Comparison of ENCODE assay signal across 12 mouse cellular contexts in the genomic region with DNA sequence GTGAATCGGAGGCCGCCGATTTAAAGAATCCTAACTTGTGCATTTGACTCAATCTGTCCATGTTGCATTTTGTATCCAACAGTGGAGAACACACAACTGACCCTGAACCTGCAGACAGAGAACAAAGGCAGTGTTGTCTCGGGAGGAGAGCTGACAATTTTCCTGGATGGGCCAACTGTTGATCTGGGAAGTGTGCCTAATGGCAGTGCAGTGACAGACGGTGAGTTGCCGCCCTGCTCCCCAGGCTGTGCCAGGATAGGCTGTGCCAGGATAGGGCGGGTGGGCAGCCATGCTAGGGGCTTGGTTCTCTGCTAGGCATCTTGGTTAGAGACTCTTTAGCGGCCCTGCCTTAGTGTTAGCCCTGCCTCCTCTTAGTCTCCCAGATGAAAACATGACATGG. TPM values are rescaled to one million over a fixed set of nuclear protein-coding genes. Genes with fewer than 3 reads are reported as not detected.
A peak's percentile ranks its signal among the peaks of the same experiment; 100 is the strongest.
DNase-seq lines count a peak whose midpoint lies in the region; ATAC-seq and TF ChIP-seq lines count a peak whose summit lies in the region.
"Had no signal": no experiment of that assay in that cellular context is flagged by ENCODE, and none has a peak within 500 bp of the region (broad histone marks: within the 10 kb centered on the region; RNA-seq: fewer than 3 reads in every experiment).

No protein-coding gene starts in this region.

- H3K4me1 ChIP-seq in hindbrain, embryonic 15.5 days (replicated peaks), result no peaks in the 10 kb centered on the region
- H3K4me1 ChIP-seq in hindbrain, embryonic 10.5 days (replicated peaks), result no peaks in the 10 kb centered on the region

- H3K9ac ChIP-seq in hindbrain, embryonic 15.5 days, result no peak overlapping the region

- intact Hi-C loops in left cerebral cortex, adult 2 months (cut with DNase I), result no loop called here

- H3K9me3 ChIP-seq in hindbrain, embryonic 15.5 days, result no peaks in the 10 kb centered on the region
- no peaks in the 10 kb centered on the region for H3K9me3 ChIP-seq in hindbrain, embryonic 10.5 days

- no peak overlapping the region for H3K4me3 ChIP-seq in hindbrain, embryonic 15.5 days
- H3K4me3 ChIP-seq in hindbrain, embryonic 10.5 days, result no peak overlapping the region
- H3K4me3 ChIP-seq in left cerebral cortex, adult 2 months, result no peak overlapping the region
- H3K4me3 ChIP-seq: erythroblast, embryonic 14.5 days had no signal

- 53% methylated on average over 8 of the region's 8 CpGs for WGBS in hindbrain, embryonic 15.5 days
- WGBS in hindbrain, embryonic 10.5 days, result 85% methylated on average over 8 of the region's 8 CpGs

- no peak for DNase-seq in hindbrain, embryonic 10.5 days (ENCODE audit: low spot score)
- peak; percentile 31 to 65 for DNase-seq in cerebellum, postnatal 4 days (ENCODE audit: low spot score in 2 of 2)
- peak; percentile 72 to 74 for DNase-seq in layer of hippocampus, postnatal 36 days
- DNase-seq in spleen, postnatal 10 days (ENCODE audit: low spot score in 2 of 2), result no peak
- DNase-seq in urinary bladder, postnatal 36 days (ENCODE audit: low spot score in 2 of 2), result no peak
- no peak for DNase-seq in left cerebral cortex, adult 2 months (ENCODE audit: extremely low spot score in 1 of 2, low spot score in 2 of 2)
- DNase-seq: kidney, postnatal 36 days; lung, postnatal 14 days had no signal

- ATAC-seq in hindbrain, embryonic 15.5 days (ENCODE audit: low FRiP score, low read depth), result peak; percentile 83; the same call in 1 of the 2 replicates
- peak; percentile 79 for ATAC-seq in cerebellum, adult (ENCODE audit: insufficient number of reproducible peaks, low FRiP score, low TSS enrichment)

- H3K27me3 ChIP-seq in hindbrain, embryonic 15.5 days, result no peaks in the 10 kb centered on the region
- H3K27me3 ChIP-seq in hindbrain, embryonic 10.5 days (ENCODE audit: insufficient read depth, poor library complexity, severe bottlenecking), result no peaks in the 10 kb centered on the region

- 0 out of 2 replicates have a peak, but pooled peaks cover 6% of the 10 kb centered on the region for H3K36me3 ChIP-seq in hindbrain, embryonic 15.5 days
- peaks cover 58% of the 10 kb centered on the region for H3K36me3 ChIP-seq in hindbrain, embryonic 10.5 days

- H3K4me2 ChIP-seq in hindbrain, embryonic 15.5 days, result no peak overlapping the region

- TF ChIP-seq CTCF in left cerebral cortex, adult 2 months (IDR thresholded peaks at IDR 0.05), result no peak

- H3K27ac ChIP-seq in hindbrain, embryonic 15.5 days (replicated peaks), result no peak overlapping the region; the same call in 1 of the 2 replicates
- no peak overlapping the region for H3K27ac ChIP-seq in hindbrain, embryonic 10.5 days
- H3K27ac ChIP-seq in left cerebral cortex, adult 2 months, result no peak overlapping the region
- H3K27ac ChIP-seq: stomach, postnatal 0 days had no signal

RNA-seq across cellular contexts. Expression of gene Wwp2, which starts 47.1 kb away (rescaled TPM):
- 38.4 and 41.5 TPM in 2 replicates for polyA plus RNA-seq in hindbrain, embryonic 15.5 days (2015; fragmentation: Nextera tagmentation; extraction: Ambion mirVana)
- polyA plus RNA-seq in hindbrain, embryonic 10.5 days (2016; fragmentation: Nextera tagmentation; extraction: Ambion mirVana), result 61.7 and 64.6 TPM in 2 replicates
- total RNA-seq in layer of hippocampus, postnatal 36 days (2021), result 10 to 100 TPM; 36.7 to 38.8 TPM
- 10 to 100 TPM; 34.4 to 39.3 TPM for total RNA-seq in left cerebral cortex, adult 2 months (2021)

RNA-seq across cellular contexts. Expression of gene Nob1, which starts 58.4 kb away (rescaled TPM):
- polyA plus RNA-seq in hindbrain, embryonic 15.5 days (2015; fragmentation: Nextera tagmentation; extraction: Ambion mirVana), result 64.6 and 68.8 TPM in 2 replicates
- 91.8 and 92.7 TPM in 2 replicates for polyA plus RNA-seq in hindbrain, embryonic 10.5 days (2016; fragmentation: Nextera tagmentation; extraction: Ambion mirVana)
- 10 to 100 TPM; 39.9 to 47.7 TPM for total RNA-seq in layer of hippocampus, postnatal 36 days (2021)
- 10 to 100 TPM; 39.4 to 40.6 TPM for total RNA-seq in left cerebral cortex, adult 2 months (2021)

Comparison
In these comparisons a context has a peak if more than half of its experiments do, and no peak if none do; other contexts are left out.
1. DNase-seq: peak in cerebellum, postnatal 4 days (2 of 2) and layer of hippocampus, postnatal 36 days (2 of 2); none in hindbrain, embryonic 10.5 days (single experiment), spleen, postnatal 10 days (0 of 2), urinary bladder, postnatal 36 days (0 of 2) and left cerebral cortex, adult 2 months (0 of 2).